Mouse (Mus musculus): ENCODE measurements at regions not wholly inside any gene's neighbourhood (a gene's known extent, or its start where the extent isn't known, plus 50 kb on each side); places are given as distances from the start of the nearest gene placed in this dataset.

DNA sequence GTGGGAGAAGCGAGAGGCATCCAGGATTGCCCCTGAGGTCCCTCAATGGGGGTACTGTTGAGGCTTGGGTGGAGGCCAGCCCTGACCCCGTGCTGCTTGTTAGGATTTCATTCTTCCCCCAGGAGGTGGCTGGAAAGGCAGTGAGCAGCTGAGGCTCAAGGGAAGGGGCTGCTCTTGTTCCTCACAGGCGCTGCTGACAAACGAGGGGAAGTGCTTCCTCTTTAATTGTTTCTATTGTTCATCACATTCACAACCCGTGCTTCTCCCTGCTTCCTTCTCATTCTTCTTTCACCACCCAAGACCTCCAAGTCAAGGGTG is 135.3 kb upstream of the Map3k1 start:
- Histone ChIP-seq H3K36me3 (ENCODE audit: control insufficient read depth, insufficient read depth) (no peaks in the 10 kb centered on the region), H3K4me2 (ENCODE audit: low read depth) (no peak overlapping the region), H3ac (ENCODE audit: control insufficient read depth, insufficient read length) (no peak overlapping the region), H3K27me3 (ENCODE audit: control insufficient read depth, insufficient read depth, insufficient read length) (no peaks in the 10 kb centered on the region), H3K4me3 (no peak overlapping the region), H3K79me2 (ENCODE audit: control insufficient read depth, insufficient read depth) (no peaks in the 10 kb centered on the region)
- TF ChIP-seq SRF (IDR thresholded peaks at IDR 0.05; ENCODE audit: control insufficient read depth, insufficient read length, low read depth), result no peak
- TF ChIP-seq POLR2AphosphoS2 (IDR thresholded peaks at IDR 0.05; ENCODE audit: insufficient read length, low read depth), result no peak
- no peak for TF ChIP-seq MYOD1 (IDR thresholded peaks at IDR 0.05; ENCODE audit: control insufficient read depth in 1 of 3, insufficient read length in 2 of 3, low read depth in 2 of 3)
- TF ChIP-seq CEBPB (IDR thresholded peaks at IDR 0.05; ENCODE audit: insufficient read depth, poor library complexity, severe bottlenecking), result no peak
- no peak for TF ChIP-seq MYOG (IDR thresholded peaks at IDR 0.05; ENCODE audit: control insufficient read depth in 1 of 3, insufficient read depth in 1 of 3, insufficient read length in 2 of 3, low read depth in 2 of 3)
- no peak for TF ChIP-seq TCF12 (IDR thresholded peaks at IDR 0.05; ENCODE audit: insufficient read depth, poor library complexity, severe bottlenecking)
- TF ChIP-seq TCF3 (IDR thresholded peaks at IDR 0.05; ENCODE audit: insufficient read length, low read depth), result no peak
- TF ChIP-seq POLR2A (IDR thresholded peaks at IDR 0.05; ENCODE audit: insufficient read length, low read depth), result no peak
- no peak for TF ChIP-seq E2F4 (IDR thresholded peaks at IDR 0.05; ENCODE audit: insufficient read depth)
- no peak for TF ChIP-seq REST (IDR thresholded peaks at IDR 0.05; ENCODE audit: insufficient read depth, insufficient read length)
- no peak for TF ChIP-seq MAX (IDR thresholded peaks at IDR 0.05; ENCODE audit: low read depth)
- TF ChIP-seq USF1 (IDR thresholded peaks at IDR 0.05; ENCODE audit: low read depth), result no peak

DNA sequence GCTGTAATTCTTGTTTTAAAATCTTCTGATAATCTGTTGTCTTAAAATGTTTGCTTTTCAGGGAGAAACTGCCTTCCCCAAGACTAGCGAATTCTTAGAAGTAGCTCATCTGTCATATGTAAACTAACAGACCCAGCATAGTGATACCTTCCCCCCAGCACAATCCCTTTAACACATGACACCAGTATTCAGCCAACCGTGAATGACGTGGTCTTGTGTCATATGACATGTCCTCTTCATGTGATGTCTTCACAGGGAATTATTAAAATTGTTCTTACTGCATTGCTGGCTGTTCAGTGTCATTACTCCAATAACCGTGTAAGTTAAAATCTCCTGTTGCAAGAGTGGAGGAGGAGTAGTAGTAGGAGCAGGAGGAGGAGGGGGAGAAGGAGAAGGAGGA is 137.5 kb upstream of the Map3k1 start:
- H3K36me3 ChIP-seq (ENCODE audit: control insufficient read depth, insufficient read depth), result no peaks in the 10 kb centered on the region
- no peak overlapping the region for H3ac ChIP-seq (ENCODE audit: control insufficient read depth, insufficient read length)
- H3K79me2 ChIP-seq (ENCODE audit: control insufficient read depth, insufficient read depth), result no peaks in the 10 kb centered on the region
- no peak for TF ChIP-seq E2F4 (IDR thresholded peaks at IDR 0.05; ENCODE audit: insufficient read depth)
- no peak for TF ChIP-seq POLR2AphosphoS2 (IDR thresholded peaks at IDR 0.05; ENCODE audit: insufficient read length, low read depth)
- TF ChIP-seq POLR2A (IDR thresholded peaks at IDR 0.05; ENCODE audit: insufficient read length, low read depth), result no peak
- TF ChIP-seq TCF3 (IDR thresholded peaks at IDR 0.05; ENCODE audit: insufficient read length, low read depth), result no peak
- TF ChIP-seq USF1 (IDR thresholded peaks at IDR 0.05; ENCODE audit: low read depth), result no peak
- TF ChIP-seq MYOD1 (IDR thresholded peaks at IDR 0.05; ENCODE audit: control insufficient read depth in 1 of 3, insufficient read length in 2 of 3, low read depth in 2 of 3), result no peak
- TF ChIP-seq CEBPB (IDR thresholded peaks at IDR 0.05; ENCODE audit: insufficient read depth, poor library complexity, severe bottlenecking), result no peak
- TF ChIP-seq MYOG (IDR thresholded peaks at IDR 0.05; ENCODE audit: control insufficient read depth in 1 of 3, insufficient read depth in 1 of 3, insufficient read length in 2 of 3, low read depth in 2 of 3), result no peak
- no peaks in the 10 kb centered on the region for H3K27me3 ChIP-seq (ENCODE audit: control insufficient read depth, insufficient read depth, insufficient read length)
- H3K4me2 ChIP-seq (ENCODE audit: low read depth), result no peak overlapping the region
- no peak overlapping the region for H3K4me3 ChIP-seq

DNA sequence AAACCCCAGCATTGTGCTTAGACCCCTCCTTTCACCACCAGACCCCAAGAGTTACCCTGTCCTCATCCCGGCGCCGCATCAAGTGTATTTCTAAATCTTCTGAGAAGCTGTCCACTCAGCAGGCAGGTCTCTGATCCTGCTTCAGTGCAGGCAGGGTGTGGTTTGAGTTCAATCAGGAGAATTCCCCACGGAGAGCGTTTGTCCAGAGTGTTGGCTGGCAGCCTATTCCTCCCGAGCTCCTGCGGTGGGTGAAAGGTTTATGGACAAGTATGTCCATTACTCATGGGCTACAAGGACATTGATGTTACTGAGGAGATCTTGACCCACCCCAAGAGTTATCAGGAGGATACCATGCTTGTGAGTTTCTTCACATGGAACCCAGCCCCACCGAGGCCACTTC is 138.0 kb upstream of the Map3k1 start:
- Histone ChIP-seq H3K4me3 (no peak overlapping the region), H3K36me3 (ENCODE audit: control insufficient read depth, insufficient read depth) (no peaks in the 10 kb centered on the region), H3K27me3 (ENCODE audit: control insufficient read depth, insufficient read depth, insufficient read length) (no peaks in the 10 kb centered on the region), H3ac (ENCODE audit: control insufficient read depth, insufficient read length) (no peak overlapping the region), H3K4me2 (ENCODE audit: low read depth) (no peak overlapping the region), H3K79me2 (ENCODE audit: control insufficient read depth, insufficient read depth) (no peaks in the 10 kb centered on the region)
- TF ChIP-seq MAX (IDR thresholded peaks at IDR 0.05; ENCODE audit: low read depth) (no peak), MYOD1 (IDR thresholded peaks at IDR 0.05; ENCODE audit: control insufficient read depth in 1 of 3, insufficient read length in 2 of 3, low read depth in 2 of 3) (no peak), E2F4 (IDR thresholded peaks at IDR 0.05; ENCODE audit: insufficient read depth) (no peak), POLR2A (IDR thresholded peaks at IDR 0.05; ENCODE audit: insufficient read length, low read depth) (no peak), SRF (IDR thresholded peaks at IDR 0.05; ENCODE audit: control insufficient read depth, insufficient read length, low read depth) (no peak), POLR2AphosphoS2 (IDR thresholded peaks at IDR 0.05; ENCODE audit: insufficient read length, low read depth) (no peak), USF1 (IDR thresholded peaks at IDR 0.05; ENCODE audit: low read depth) (no peak), TCF12 (IDR thresholded peaks at IDR 0.05; ENCODE audit: insufficient read depth, poor library complexity, severe bottlenecking) (no peak), MYOG (IDR thresholded peaks at IDR 0.05; ENCODE audit: control insufficient read depth in 1 of 3, insufficient read depth in 1 of 3, insufficient read length in 2 of 3, low read depth in 2 of 3) (no peak), REST (IDR thresholded peaks at IDR 0.05; ENCODE audit: insufficient read depth, insufficient read length) (no peak), TCF3 (IDR thresholded peaks at IDR 0.05; ENCODE audit: insufficient read length, low read depth) (no peak), CEBPB (IDR thresholded peaks at IDR 0.05; ENCODE audit: insufficient read depth, poor library complexity, severe bottlenecking) (no peak)

- Histone ChIP-seq H3K27me3 (ENCODE audit: control insufficient read depth, insufficient read depth, insufficient read length) (no peaks in the 10 kb centered on the region), H3K36me3 (ENCODE audit: control insufficient read depth, insufficient read depth) (no peaks in the 10 kb centered on the region), H3K4me2 (ENCODE audit: low read depth) (no peak overlapping the region), H3K79me2 (ENCODE audit: control insufficient read depth, insufficient read depth) (no peaks in the 10 kb centered on the region), H3K4me3 (no peak overlapping the region), H3ac (ENCODE audit: control insufficient read depth, insufficient read length) (no peak overlapping the region)
- no peak for TF ChIP-seq REST (IDR thresholded peaks at IDR 0.05; ENCODE audit: insufficient read depth, insufficient read length)
- no peak for TF ChIP-seq CEBPB (IDR thresholded peaks at IDR 0.05; ENCODE audit: insufficient read depth, poor library complexity, severe bottlenecking)
- no peak for TF ChIP-seq POLR2AphosphoS2 (IDR thresholded peaks at IDR 0.05; ENCODE audit: insufficient read length, low read depth)
- no peak for TF ChIP-seq MYOG (IDR thresholded peaks at IDR 0.05; ENCODE audit: control insufficient read depth in 1 of 3, insufficient read depth in 1 of 3, insufficient read length in 2 of 3, low read depth in 2 of 3)
- TF ChIP-seq USF1 (IDR thresholded peaks at IDR 0.05; ENCODE audit: low read depth), result no peak
These were observed 139.6 kb upstream of the Map3k1 start for GRCm38 (mm10) chr13:111948395-111948794.

- H3K4me3 ChIP-seq, result no peak overlapping the region
- no peaks in the 10 kb centered on the region for H3K36me3 ChIP-seq (ENCODE audit: control insufficient read depth, insufficient read depth)
- H3K4me2 ChIP-seq (ENCODE audit: low read depth), result no peak overlapping the region
- no peaks in the 10 kb centered on the region for H3K79me2 ChIP-seq (ENCODE audit: control insufficient read depth, insufficient read depth)
- H3ac ChIP-seq (ENCODE audit: control insufficient read depth, insufficient read length), result no peak overlapping the region
- TF ChIP-seq SRF (IDR thresholded peaks at IDR 0.05; ENCODE audit: control insufficient read depth, insufficient read length, low read depth) (no peak), USF1 (IDR thresholded peaks at IDR 0.05; ENCODE audit: low read depth) (no peak)
- H3K27me3 ChIP-seq (ENCODE audit: control insufficient read depth, insufficient read depth, insufficient read length), result no peaks in the 10 kb centered on the region
These were observed 141.2 kb upstream of the Map3k1 start for GRCm38 (mm10) chr13:111950042-111950441.

Measured in myocyte (in vitro differentiated cells).